Mouse (Mus musculus): ENCODE data around the gene 9130023H24Rik. TPM values are rescaled to one million over a fixed set of nuclear protein-coding genes. Genes with fewer than 3 reads are reported as not detected.

Gene 9130023H24Rik
- polyA plus RNA-seq, 1 experiment from 2014 or later = 8.7 TPM

DNA sequence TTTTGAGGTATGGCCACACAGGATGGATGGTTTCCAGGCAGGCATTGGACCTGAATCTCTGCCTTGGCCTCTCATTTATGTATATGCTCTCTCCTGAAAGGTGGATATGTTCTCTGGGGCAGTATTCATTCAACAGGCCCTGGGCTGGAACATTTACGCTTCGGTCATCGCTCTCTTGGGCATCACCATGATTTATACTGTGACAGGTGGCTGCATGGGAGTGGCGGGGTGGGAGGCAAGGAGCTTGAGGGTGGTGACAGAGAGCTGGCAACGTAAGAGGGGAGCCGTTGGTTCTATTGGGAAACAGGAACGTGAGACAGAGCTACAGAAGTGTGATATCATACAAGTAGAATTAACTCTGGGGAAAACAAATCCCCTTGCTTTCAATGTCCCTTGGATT lies 30.0 kb upstream of the 9130023H24Rik start:
- no peaks in the 10 kb centered on the region for H3K4me1 ChIP-seq (replicated peaks; ENCODE audit: control insufficient read depth, insufficient read depth, low read length)
- DNase-seq (ENCODE audit: low spot score) (no peak), ATAC-seq (ENCODE audit: low FRiP score) (no peak)
- H3K36me3 ChIP-seq (replicated peaks; ENCODE audit: control insufficient read depth, insufficient read depth) = peaks cover 17% of the 10 kb centered on the region
- H3K4me2 ChIP-seq (replicated peaks) = no peak overlapping the region
- H3K27ac ChIP-seq = no peak overlapping the region
- H3K4me3 ChIP-seq (replicated peaks; ENCODE audit: low read length) = no peak overlapping the region
- H3K9ac ChIP-seq = no peak overlapping the region
- H3K27me3 ChIP-seq (ENCODE audit: control insufficient read depth, insufficient read depth, low read length) = no peaks in the 10 kb centered on the region
- no peaks in the 10 kb centered on the region for H3K9me3 ChIP-seq (ENCODE audit: control insufficient read depth, low read length)
- 92% methylated on average over 7 of the region's 7 CpGs for WGBS

DNA sequence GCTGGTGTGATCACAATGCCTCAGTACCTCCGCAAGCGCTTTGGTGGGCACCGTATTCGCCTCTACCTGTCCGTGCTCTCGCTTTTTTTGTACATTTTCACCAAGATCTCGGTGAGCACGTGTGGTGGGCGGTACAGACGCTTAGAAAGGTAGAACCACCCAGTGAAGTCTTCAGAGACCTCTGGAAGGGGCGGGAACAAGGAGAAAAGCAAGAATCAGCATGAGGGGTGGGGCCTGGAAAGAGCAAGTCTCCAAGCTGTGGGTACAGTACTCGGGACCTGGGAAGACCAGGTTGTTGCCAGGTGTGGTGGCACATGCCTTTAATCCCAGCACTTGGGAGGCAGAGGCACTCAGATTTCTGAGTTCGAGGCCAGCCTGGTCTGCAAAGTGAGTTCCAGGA lies 29.6 kb upstream of the 9130023H24Rik start:
- no peaks in the 10 kb centered on the region for H3K27me3 ChIP-seq (ENCODE audit: control insufficient read depth, insufficient read depth, low read length)
- no peaks in the 10 kb centered on the region for H3K9me3 ChIP-seq (ENCODE audit: control insufficient read depth, low read length)
- WGBS = 68% methylated on average over 13 of the region's 13 CpGs
- no peak for DNase-seq (ENCODE audit: low spot score)
- no peak for ATAC-seq (ENCODE audit: low FRiP score)
- no peak overlapping the region for H3K27ac ChIP-seq
- no peak overlapping the region for H3K4me2 ChIP-seq (replicated peaks)
- no peak overlapping the region for H3K4me3 ChIP-seq (replicated peaks; ENCODE audit: low read length)
- H3K36me3 ChIP-seq (replicated peaks; ENCODE audit: control insufficient read depth, insufficient read depth) = peaks cover 14% of the 10 kb centered on the region
- H3K9ac ChIP-seq = no peak overlapping the region
- no peaks in the 10 kb centered on the region for H3K4me1 ChIP-seq (replicated peaks; ENCODE audit: control insufficient read depth, insufficient read depth, low read length)

DNA sequence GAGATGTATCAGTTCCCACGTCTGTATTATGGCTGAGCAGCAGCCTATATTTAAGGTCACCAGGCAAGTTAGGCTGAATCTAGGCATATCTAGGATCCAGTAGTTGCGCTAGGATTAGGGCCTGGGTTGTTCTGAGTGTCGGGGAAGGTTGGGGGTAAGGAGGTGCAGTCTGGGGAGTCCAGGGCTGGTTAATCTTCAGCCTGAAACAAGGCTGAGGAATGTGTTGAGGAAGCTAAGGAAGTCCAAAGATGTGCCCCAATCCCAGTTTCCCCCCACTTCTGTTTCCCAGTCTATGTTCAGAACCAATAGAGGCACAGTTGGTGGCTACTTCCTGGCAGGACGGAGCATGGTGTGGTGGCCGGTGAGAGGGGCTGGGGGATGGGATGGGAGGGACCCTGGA lies 28.2 kb upstream of the 9130023H24Rik start:
- Histone ChIP-seq H3K9me3 (ENCODE audit: control insufficient read depth, low read length) (no peaks in the 10 kb centered on the region), H3K9ac (no peak overlapping the region), H3K4me1 (replicated peaks; ENCODE audit: control insufficient read depth, insufficient read depth, low read length) (no peaks in the 10 kb centered on the region), H3K4me2 (replicated peaks) (no peak overlapping the region), H3K27me3 (ENCODE audit: control insufficient read depth, insufficient read depth, low read length) (no peaks in the 10 kb centered on the region), H3K36me3 (replicated peaks; ENCODE audit: control insufficient read depth, insufficient read depth) (0 out of 2 replicates have a peak, but pooled peaks cover under 1% of the 10 kb centered on the region), H3K4me3 (replicated peaks; ENCODE audit: low read length) (no peak overlapping the region), H3K27ac (no peak overlapping the region)
- WGBS = 78% methylated on average over 5 of the region's 5 CpGs
- DNase-seq (ENCODE audit: low spot score) (no peak), ATAC-seq (ENCODE audit: low FRiP score) (no peak)

DNA sequence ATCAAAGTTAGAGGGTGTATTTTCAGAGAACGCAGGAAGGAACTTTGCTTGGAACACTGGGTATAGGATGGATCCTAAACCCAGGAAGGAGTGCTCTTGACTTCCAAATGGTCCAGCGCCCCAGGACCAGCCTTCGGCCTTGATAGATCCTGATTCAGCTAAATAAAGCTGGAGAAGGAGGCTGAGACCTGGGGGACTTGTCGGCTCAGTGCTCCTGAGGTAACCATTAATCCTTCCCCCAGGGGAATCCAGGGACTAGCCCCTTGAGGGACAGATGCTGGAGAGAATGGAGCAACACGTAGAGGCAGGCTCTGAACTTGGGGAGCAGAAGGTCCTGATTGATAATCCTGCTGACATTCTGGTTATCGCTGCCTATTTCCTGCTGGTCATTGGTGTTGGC lies 27.6 kb upstream of the 9130023H24Rik start, which contains the start of gene Slc5a2:
Slc5a2 (plus strand) TSS at position 247 of the 400 bp plus-strand sequence.
- ATAC-seq (ENCODE audit: low FRiP score) (no peak), DNase-seq (ENCODE audit: low spot score) (no peak)
- H3K36me3 ChIP-seq (replicated peaks; ENCODE audit: control insufficient read depth, insufficient read depth) = no peaks in the 10 kb centered on the region
- H3K9ac ChIP-seq = no peak within 1 kb of the TSS
- no peaks in the 10 kb centered on the region for H3K9me3 ChIP-seq (ENCODE audit: control insufficient read depth, low read length)
- no peak within 1 kb of the TSS for H3K27ac ChIP-seq
- no peak within 1 kb of the TSS for H3K4me3 ChIP-seq (replicated peaks; ENCODE audit: low read length)
- no peak within 1 kb of the TSS for H3K4me2 ChIP-seq (replicated peaks)
- WGBS = 87% methylated on average over 6 of the region's 6 CpGs
- H3K4me1 ChIP-seq (replicated peaks; ENCODE audit: control insufficient read depth, insufficient read depth, low read length) = no peaks in the 10 kb centered on the region
- H3K27me3 ChIP-seq (ENCODE audit: control insufficient read depth, insufficient read depth, low read length) = no peaks in the 10 kb centered on the region

DNA sequence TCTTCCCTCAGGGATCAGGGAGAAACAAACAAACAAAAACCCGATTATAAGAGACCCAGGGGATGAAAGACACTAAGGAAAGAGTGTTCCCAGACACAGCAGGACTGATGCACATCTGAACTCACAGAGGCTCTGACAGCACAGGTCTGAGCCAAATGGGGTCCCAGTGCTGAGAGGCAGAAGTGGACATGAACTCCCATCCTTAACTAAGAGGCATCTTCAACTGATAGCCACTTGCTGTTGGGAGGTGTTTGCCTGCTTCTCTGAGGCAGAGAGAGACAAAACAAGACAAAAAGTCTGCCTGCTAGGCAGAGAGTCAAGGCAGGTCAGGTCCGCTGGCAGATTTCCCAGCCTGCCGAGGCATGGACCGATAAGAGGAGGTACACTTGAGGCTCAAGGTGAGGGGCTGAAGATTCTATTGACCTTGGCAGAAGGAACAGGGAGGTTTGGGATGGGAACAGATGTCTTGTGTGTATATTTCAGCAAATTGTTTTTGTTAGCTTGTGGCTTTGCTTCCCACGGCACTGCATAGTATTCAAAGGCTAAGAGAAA lies 19.0 kb upstream of the 9130023H24Rik start:
- H3K4me1 ChIP-seq (replicated peaks; ENCODE audit: control insufficient read depth, insufficient read depth, low read length) = peaks cover 9% of the 10 kb centered on the region
- no peaks in the 10 kb centered on the region for H3K36me3 ChIP-seq (replicated peaks; ENCODE audit: control insufficient read depth, insufficient read depth)
- no peak overlapping the region for H3K4me3 ChIP-seq (replicated peaks; ENCODE audit: low read length)
- no peaks in the 10 kb centered on the region for H3K27me3 ChIP-seq (ENCODE audit: control insufficient read depth, insufficient read depth, low read length)
- H3K9me3 ChIP-seq (ENCODE audit: control insufficient read depth, low read length) = no peaks in the 10 kb centered on the region
- no peak overlapping the region for H3K4me2 ChIP-seq (replicated peaks)
- no peak overlapping the region for H3K9ac ChIP-seq
- ATAC-seq (ENCODE audit: low FRiP score) (no peak), DNase-seq (ENCODE audit: low spot score) (no peak)
- 54% methylated on average over 5 of the region's 5 CpGs for WGBS
- H3K27ac ChIP-seq = no peak overlapping the region

DNA sequence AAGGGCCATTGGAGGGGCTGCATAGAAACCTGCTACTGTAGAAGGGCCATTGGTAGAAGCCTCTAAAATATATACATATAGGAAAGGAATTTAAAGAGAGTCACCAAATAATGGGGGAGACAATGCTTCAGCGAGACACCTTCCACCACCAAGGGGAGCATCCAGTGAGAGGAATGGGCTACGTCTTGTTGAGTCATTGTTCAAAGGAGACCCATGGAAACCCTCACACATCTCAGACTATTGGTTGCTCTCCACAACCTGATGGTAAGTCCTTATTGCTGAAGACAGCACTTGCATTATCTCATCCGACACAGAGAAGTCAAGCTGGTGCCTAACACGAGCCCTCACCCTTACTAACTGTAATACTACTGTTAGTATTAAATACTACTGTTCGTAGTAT lies 17.9 kb upstream of the 9130023H24Rik start:
- Histone ChIP-seq H3K27me3 (ENCODE audit: control insufficient read depth, insufficient read depth, low read length) (no peaks in the 10 kb centered on the region), H3K4me1 (replicated peaks; ENCODE audit: control insufficient read depth, insufficient read depth, low read length) (peaks cover 9% of the 10 kb centered on the region), H3K4me3 (replicated peaks; ENCODE audit: low read length) (no peak overlapping the region), H3K4me2 (replicated peaks) (no peak overlapping the region), H3K9me3 (ENCODE audit: control insufficient read depth, low read length) (no peaks in the 10 kb centered on the region), H3K36me3 (replicated peaks; ENCODE audit: control insufficient read depth, insufficient read depth) (no peaks in the 10 kb centered on the region), H3K9ac (no peak overlapping the region), H3K27ac (no peak overlapping the region)
- DNase-seq (ENCODE audit: low spot score) (no peak), ATAC-seq (ENCODE audit: low FRiP score) (no peak)
- WGBS = 89% methylated on average over 5 of the region's 5 CpGs

DNA sequence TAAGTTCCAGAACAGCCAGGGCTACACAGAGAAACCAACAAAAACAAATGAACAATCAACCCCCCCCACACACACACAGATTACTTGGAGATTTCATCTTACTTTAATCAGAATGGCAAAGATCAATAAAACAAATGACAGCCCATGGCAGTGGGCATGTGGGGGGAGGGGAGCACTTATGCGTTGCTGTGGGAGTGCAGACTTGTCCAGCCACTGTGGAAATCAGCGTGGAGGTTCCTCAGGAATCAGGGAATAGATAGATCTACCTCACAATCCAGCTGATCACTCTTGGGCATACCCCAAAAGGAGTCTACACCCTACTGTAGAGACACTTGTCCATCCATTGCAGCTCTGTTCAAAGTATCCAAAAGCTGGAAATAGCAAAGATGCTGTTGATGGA lies 17.1 kb upstream of the 9130023H24Rik start:
- no peak overlapping the region for H3K4me3 ChIP-seq (replicated peaks; ENCODE audit: low read length)
- WGBS = 61% methylated on average over 2 of the region's 2 CpGs
- H3K4me1 ChIP-seq (replicated peaks; ENCODE audit: control insufficient read depth, insufficient read depth, low read length) = peaks cover 9% of the 10 kb centered on the region
- ATAC-seq (ENCODE audit: low FRiP score) = no peak
- no peak overlapping the region for H3K4me2 ChIP-seq (replicated peaks)
- no peak overlapping the region for H3K27ac ChIP-seq
- no peaks in the 10 kb centered on the region for H3K36me3 ChIP-seq (replicated peaks; ENCODE audit: control insufficient read depth, insufficient read depth)
- no peaks in the 10 kb centered on the region for H3K27me3 ChIP-seq (ENCODE audit: control insufficient read depth, insufficient read depth, low read length)
- H3K9ac ChIP-seq = no peak overlapping the region
- no peak for DNase-seq (ENCODE audit: low spot score)
- no peaks in the 10 kb centered on the region for H3K9me3 ChIP-seq (ENCODE audit: control insufficient read depth, low read length)

DNA sequence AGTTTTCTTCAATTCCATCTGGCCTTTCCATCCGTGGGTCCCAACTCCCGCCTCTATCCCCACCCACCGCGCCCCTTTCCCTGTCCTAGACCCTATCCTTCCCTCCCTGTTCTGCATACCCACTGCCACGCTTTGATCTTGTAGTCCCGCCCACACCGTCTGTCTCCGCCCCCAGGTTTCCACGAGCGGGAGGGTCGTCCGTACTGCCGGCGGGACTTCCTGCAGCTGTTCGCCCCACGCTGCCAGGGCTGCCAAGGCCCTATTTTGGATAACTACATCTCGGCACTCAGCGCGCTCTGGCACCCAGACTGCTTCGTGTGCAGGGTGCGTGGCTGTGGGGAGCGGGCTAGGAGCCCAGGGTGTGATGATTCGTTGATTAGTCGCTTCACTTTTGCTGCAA lies 14.8 kb upstream of the 9130023H24Rik start:
- ATAC-seq (ENCODE audit: low FRiP score) (peak; percentile 65; the same call in 1 of the 2 replicates), DNase-seq (ENCODE audit: low spot score) (peak; percentile 28)
- H3K9me3 ChIP-seq (ENCODE audit: control insufficient read depth, low read length) = no peaks in the 10 kb centered on the region
- peak overlapping the region; percentile 30 for H3K4me3 ChIP-seq (replicated peaks; ENCODE audit: low read length)
- H3K27ac ChIP-seq = no peak overlapping the region
- no peaks in the 10 kb centered on the region for H3K27me3 ChIP-seq (ENCODE audit: control insufficient read depth, insufficient read depth, low read length)
- H3K9ac ChIP-seq = peak overlapping the region; percentile 46; the same call in 1 of the 2 replicates
- no peaks in the 10 kb centered on the region for H3K36me3 ChIP-seq (replicated peaks; ENCODE audit: control insufficient read depth, insufficient read depth)
- 12% methylated on average over 24 of the region's 24 CpGs for WGBS
- peaks cover 9% of the 10 kb centered on the region for H3K4me1 ChIP-seq (replicated peaks; ENCODE audit: control insufficient read depth, insufficient read depth, low read length)
- H3K4me2 ChIP-seq (replicated peaks) = peak overlapping the region; percentile 55

DNA sequence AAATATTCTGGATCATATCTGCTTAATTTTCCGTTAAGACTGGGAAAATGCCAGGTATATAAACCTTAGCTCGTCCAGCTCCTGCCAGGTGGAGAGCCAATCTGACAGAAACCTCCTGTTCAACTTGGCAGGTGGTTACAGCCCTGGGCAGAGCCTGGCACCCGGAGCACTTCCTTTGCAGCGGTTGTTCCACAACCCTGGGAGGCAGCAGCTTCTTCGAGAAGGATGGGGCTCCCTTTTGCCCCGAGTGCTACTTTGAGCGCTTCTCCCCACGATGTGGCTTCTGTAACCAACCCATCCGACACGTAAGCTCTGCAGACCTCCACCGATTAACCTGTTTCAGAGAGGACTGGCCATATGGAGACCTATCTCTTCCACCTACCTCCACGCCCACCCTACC lies 14.1 kb upstream of the 9130023H24Rik start:
- 54% methylated on average over 12 of the region's 12 CpGs for WGBS
- H3K4me1 ChIP-seq (replicated peaks; ENCODE audit: control insufficient read depth, insufficient read depth, low read length) = peaks cover 9% of the 10 kb centered on the region
- H3K36me3 ChIP-seq (replicated peaks; ENCODE audit: control insufficient read depth, insufficient read depth) = no peaks in the 10 kb centered on the region
- H3K27ac ChIP-seq = no peak overlapping the region
- no peaks in the 10 kb centered on the region for H3K9me3 ChIP-seq (ENCODE audit: control insufficient read depth, low read length)
- H3K9ac ChIP-seq = no peak overlapping the region
- ATAC-seq (ENCODE audit: low FRiP score) (no peak), DNase-seq (ENCODE audit: low spot score) (no peak)
- H3K4me2 ChIP-seq (replicated peaks) = peak overlapping the region; percentile 55
- H3K27me3 ChIP-seq (ENCODE audit: control insufficient read depth, insufficient read depth, low read length) = no peaks in the 10 kb centered on the region
- H3K4me3 ChIP-seq (replicated peaks; ENCODE audit: low read length) = peak overlapping the region; percentile 30; the same call in 1 of the 2 replicates

DNA sequence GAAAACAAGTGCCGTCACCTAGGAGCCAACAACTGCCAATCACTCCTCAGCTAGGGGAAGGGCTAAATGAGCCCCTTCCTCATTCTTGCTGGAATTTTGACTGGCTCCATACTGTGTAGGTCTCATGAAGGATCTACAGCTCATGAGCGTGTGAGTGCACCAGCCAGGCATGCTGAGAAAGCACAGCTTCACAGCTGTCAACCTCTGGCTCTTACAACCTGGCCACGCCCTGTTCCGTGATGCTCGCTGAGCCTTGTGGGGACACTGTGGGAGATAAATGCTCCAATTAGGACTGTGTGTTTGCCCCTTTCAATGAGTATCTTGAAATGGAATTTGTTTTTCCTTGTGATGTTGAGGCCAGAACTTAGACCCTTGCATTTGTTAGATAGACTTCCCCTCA lies 12.2 kb upstream of the 9130023H24Rik start:
- H3K9ac ChIP-seq = no peak overlapping the region
- H3K4me1 ChIP-seq (replicated peaks; ENCODE audit: control insufficient read depth, insufficient read depth, low read length) = peaks cover 14% of the 10 kb centered on the region
- H3K27ac ChIP-seq = no peak overlapping the region
- no peak overlapping the region for H3K4me2 ChIP-seq (replicated peaks)
- no peak for DNase-seq (ENCODE audit: low spot score)
- H3K4me3 ChIP-seq (replicated peaks; ENCODE audit: low read length) = no peak overlapping the region
- 86% methylated on average over 5 of the region's 5 CpGs for WGBS
- H3K9me3 ChIP-seq (ENCODE audit: control insufficient read depth, low read length) = no peaks in the 10 kb centered on the region
- no peaks in the 10 kb centered on the region for H3K27me3 ChIP-seq (ENCODE audit: control insufficient read depth, insufficient read depth, low read length)
- H3K36me3 ChIP-seq (replicated peaks; ENCODE audit: control insufficient read depth, insufficient read depth) = peaks cover 3% of the 10 kb centered on the region; the same call in 1 of the 2 replicates
- no peak for ATAC-seq (ENCODE audit: low FRiP score)

Data from hindbrain, embryonic 14.5 days (tissue).